In genomic region chr17:35550871-35551270, GRCm38 (mm10) we compare ENCODE assay signal across 25 mouse cellular contexts. TPM values are rescaled to one million over a fixed set of nuclear protein-coding genes. Genes with fewer than 3 reads are reported as not detected.
DNase-seq lines count a peak whose midpoint lies in the region; ATAC-seq lines count a peak whose summit lies in the region.
"Had no signal": no experiment of that assay in that cellular context is flagged by ENCODE, and none has a peak within 500 bp of the region (broad histone marks: within the 10 kb centered on the region; RNA-seq: fewer than 3 reads in every experiment).

No protein-coding gene starts in this region.

- 46% methylated on average over 8 of the region's 8 CpGs for WGBS in heart, embryonic 14.5 days

- peaks cover 26 to 36% of the 10 kb centered on the region in 2 experiments for H3K4me1 ChIP-seq in heart, embryonic 14.5 days (ENCODE audit: control insufficient read depth in 2 of 2, insufficient read depth in 2 of 2, low read length in 2 of 2)

- peak overlapping the region; percentile 97 to 100 for H3K27ac ChIP-seq in heart, embryonic 14.5 days (replicated peaks in 1 of 2; ENCODE audit: control insufficient read depth in 1 of 2, insufficient read depth in 1 of 2, low read depth in 2 of 2, low read length in 2 of 2)
- H3K27ac ChIP-seq: forebrain, embryonic 15.5 days; midbrain, embryonic 15.5 days had no signal

- no peak overlapping the region for H3K4me2 ChIP-seq in heart, embryonic 14.5 days (ENCODE audit: low read length)
- H3K4me2 ChIP-seq: forebrain, embryonic 15.5 days; limb, embryonic 15.5 days; midbrain, embryonic 15.5 days had no signal

- no peak overlapping the region for H3K9ac ChIP-seq in heart, embryonic 14.5 days (ENCODE audit: low read length)
- H3K9ac ChIP-seq: forebrain, embryonic 15.5 days; limb, embryonic 15.5 days; midbrain, embryonic 15.5 days had no signal

- H3K9me3 ChIP-seq in heart, embryonic 14.5 days (ENCODE audit: control insufficient read depth, low read length) = no peaks in the 10 kb centered on the region; the same call in 1 of the 2 replicates
- H3K9me3 ChIP-seq: forebrain, embryonic 15.5 days; limb, embryonic 15.5 days; midbrain, embryonic 15.5 days had no signal

- H3K36me3 ChIP-seq in heart, embryonic 14.5 days (ENCODE audit: control insufficient read depth, insufficient read depth, low read length) = no peaks in the 10 kb centered on the region
- H3K36me3 ChIP-seq: forebrain, embryonic 15.5 days; limb, embryonic 15.5 days; midbrain, embryonic 15.5 days had no signal

- H3K27me3 ChIP-seq in heart, embryonic 14.5 days (ENCODE audit: control insufficient read depth, insufficient read depth, low read length) = no peaks in the 10 kb centered on the region
- H3K27me3 ChIP-seq: forebrain, embryonic 15.5 days; limb, embryonic 15.5 days; midbrain, embryonic 15.5 days; Patski had no signal

- peak; percentile 22 to 42 for DNase-seq in adrenal gland, postnatal 36 days
- DNase-seq in adrenal gland, postnatal 10 days = no peak
- no peak for DNase-seq in heart, postnatal 14 days
- peak; percentile 52 for DNase-seq in ovary, adult 18-20 months (ENCODE audit: low spot score)
- no peak for DNase-seq in ovary, postnatal 14 days (ENCODE audit: low spot score)
- DNase-seq in thymus, postnatal 10 days (ENCODE audit: low spot score in 2 of 2) = no peak
- DNase-seq in left cerebral cortex, postnatal 36 days (ENCODE audit: low spot score in 2 of 2) = no peak
- DNase-seq: cerebellum, postnatal 25 days; kidney, adult 9 months; lung, postnatal 10 days; right cerebral cortex, postnatal 14 days; thymus, postnatal 4 days had no signal

- no peak for ATAC-seq in heart, embryonic 14.5 days (ENCODE audit: insufficient number of reproducible peaks, insufficient read depth, low FRiP score, low read depth)
- ATAC-seq: activated CD4-positive, CD25-positive, alpha-beta regulatory T cell, adult 4 months; forebrain, embryonic 15.5 days; hindbrain, embryonic 16.5 days; midbrain, embryonic 15.5 days; Patski had no signal

- H3K4me3 ChIP-seq in heart, embryonic 14.5 days (ENCODE audit: control insufficient read depth in 1 of 2, insufficient read depth in 1 of 2, low read depth in 1 of 2, low read length in 2 of 2) = no peak overlapping the region
- H3K4me3 ChIP-seq: forebrain, embryonic 15.5 days; limb, embryonic 15.5 days; megakaryocyte, embryonic 14.5 days; midbrain, embryonic 15.5 days had no signal

- intact Hi-C loops in heart, postnatal 14 days (cut with DNase I) = no loop called here
- intact Hi-C loops in left cerebral cortex, postnatal 36 days (cut with DNase I) = no loop called here

RNA-seq across cellular contexts. Expression of gene Cdsn, which starts 1.1 kb away (rescaled TPM):
- total RNA-seq in adrenal gland, postnatal 36 days (2021) = 1 to 10 TPM in 1 of 2 experiments, under 1 TPM in 1; 0.56 to 1.4 TPM
- total RNA-seq in adrenal gland, postnatal 10 days (2021) = under 1 TPM; 0.24 to 0.30 TPM
- 0.50 and 0.57 TPM in 2 replicates for polyA plus RNA-seq in heart, embryonic 14.5 days (2014; fragmentation: Nextera tagmentation; extraction: Ambion mirVana)
- under 1 TPM; 0.15 to 0.17 TPM for total RNA-seq in heart, postnatal 14 days (2021)
- total RNA-seq in left cerebral cortex, postnatal 36 days (2021) = 1 to 10 TPM; 1.4 to 1.6 TPM
- polyA plus RNA-seq: activated CD4-positive, CD25-positive, alpha-beta regulatory T cell, adult 4 months had no signal

RNA-seq across cellular contexts. Expression of gene 2300002M23Rik, which starts 16.4 kb away (rescaled TPM):
- total RNA-seq in adrenal gland, postnatal 36 days (2021) = not detected
- not detected for total RNA-seq in adrenal gland, postnatal 10 days (2021)
- polyA plus RNA-seq in heart, embryonic 14.5 days (2014; fragmentation: Nextera tagmentation; extraction: Ambion mirVana) = not detected in 2 replicates
- total RNA-seq in heart, postnatal 14 days (2021) = not detected
- not detected for total RNA-seq in left cerebral cortex, postnatal 36 days (2021)
- total RNA-seq: layer of hippocampus, postnatal 14 days; left cerebral cortex, postnatal 10 days had no signal
- polyA plus RNA-seq: activated CD4-positive, CD25-positive, alpha-beta regulatory T cell, adult 4 months; forebrain, embryonic 15.5 days; large intestine, adult 2 months; liver, embryonic 16.5 days; midbrain, embryonic 15.5 days; Patski had no signal

RNA-seq across cellular contexts. Expression of gene Psors1c2, which starts 17.9 kb away (rescaled TPM):
- not detected for total RNA-seq in adrenal gland, postnatal 36 days (2021)
- total RNA-seq in adrenal gland, postnatal 10 days (2021) = not detected
- polyA plus RNA-seq in heart, embryonic 14.5 days (2014; fragmentation: Nextera tagmentation; extraction: Ambion mirVana) = 0.66 TPM in 1 of 2 replicates, not detected in the other
- total RNA-seq in heart, postnatal 14 days (2021) = not detected
- total RNA-seq in left cerebral cortex, postnatal 36 days (2021) = 1 to 10 TPM in 1 of 2 experiments, under 1 TPM in 1; 0.79 to 2.5 TPM
- polyA plus RNA-seq: activated CD4-positive, CD25-positive, alpha-beta regulatory T cell, adult 4 months; gonadal fat pad, adult 2 months had no signal

RNA-seq across cellular contexts. Expression of gene Cchcr1, which starts 34.0 kb away (rescaled TPM):
- total RNA-seq in adrenal gland, postnatal 36 days (2021) = 1 to 10 TPM; 7.5 to 9.3 TPM
- 10 to 100 TPM in 1 of 2 experiments, 1 to 10 TPM in 1; 9.9 to 15.8 TPM for total RNA-seq in adrenal gland, postnatal 10 days (2021)
- 10.2 and 10.4 TPM in 2 replicates for polyA plus RNA-seq in heart, embryonic 14.5 days (2014; fragmentation: Nextera tagmentation; extraction: Ambion mirVana)
- total RNA-seq in heart, postnatal 14 days (2021) = 1 to 10 TPM; 4.2 to 4.3 TPM
- total RNA-seq in left cerebral cortex, postnatal 36 days (2021) = 10 to 100 TPM; 10.1 to 15.2 TPM

RNA-seq across cellular contexts. Expression of gene Tcf19, which starts 34.2 kb away (rescaled TPM):
- total RNA-seq in adrenal gland, postnatal 36 days (2021) = 10 to 100 TPM in 1 of 2 experiments, 1 to 10 TPM in 1; 8.3 to 10.0 TPM
- 10 to 100 TPM; 20.3 to 25.1 TPM for total RNA-seq in adrenal gland, postnatal 10 days (2021)
- polyA plus RNA-seq in heart, embryonic 14.5 days (2014; fragmentation: Nextera tagmentation; extraction: Ambion mirVana) = 52.8 and 55.9 TPM in 2 replicates
- 1 to 10 TPM; 6.0 to 7.9 TPM for total RNA-seq in heart, postnatal 14 days (2021)
- 10 to 100 TPM in 1 of 2 experiments, 1 to 10 TPM in 1; 9.0 to 13.4 TPM for total RNA-seq in left cerebral cortex, postnatal 36 days (2021)

Comparison
In these comparisons a context has a peak if more than half of its experiments do, and no peak if none do; other contexts are left out.
1. DNase-seq: peak in adrenal gland, postnatal 36 days (2 of 2) and ovary, adult 18-20 months (single experiment); none in adrenal gland, postnatal 10 days (single experiment), heart, postnatal 14 days (0 of 2), ovary, postnatal 14 days (single experiment), thymus, postnatal 10 days (0 of 2) and left cerebral cortex, postnatal 36 days (0 of 2).